Mouse (Mus musculus) CD8-positive naive resting alpha-beta T cell, adult 2 months (primary cell): Measurements from ENCODE around the gene Nmnat1.

Experiments
- DNase-seq, 2 experiments: peaks; one replicate each; pipeline ENCODE4 v3.0.0; 2022; ENCODE audit warnings: low read depth in 2 of 2, low spot score in 2 of 2

Nmnat1 gene

GRCm38 (mm10) chr4:149485053-149485824 is at the start of gene Nmnat1, which contains the start of gene Lzic:
Gene Nmnat1 (minus strand): TSS chr4:149485202.
Gene Lzic (plus strand): TSS chr4:149485229.
- DNase-seq = peak; percentile 83 to 84

GRCm38 (mm10) chr4:149529691-149530090 is 44.7 kb upstream of the Nmnat1 start:
- no peak for DNase-seq

- DNase-seq = no peak
Observed at GRCm38 (mm10) chr4:149527621-149528354, 42.8 kb upstream of the Nmnat1 start.

GRCm38 (mm10) chr4:149526330-149526729 is 41.3 kb upstream of the Nmnat1 start:
- DNase-seq = no peak

- no peak for DNase-seq
Observed at GRCm38 (mm10) chr4:149525811-149526210, 40.8 kb upstream of the Nmnat1 start.

- no peak for DNase-seq
Observed at GRCm38 (mm10) chr4:149525170-149525569, 40.2 kb upstream of the Nmnat1 start.

GRCm38 (mm10) chr4:149523961-149524360 is 39.0 kb upstream of the Nmnat1 start:
- DNase-seq = no peak

GRCm38 (mm10) chr4:149521258-149521657 is 36.3 kb upstream of the Nmnat1 start:
- DNase-seq = no peak

GRCm38 (mm10) chr4:149518351-149519220 is 33.6 kb upstream of the Nmnat1 start:
- no peak for DNase-seq

GRCm38 (mm10) chr4:149517868-149518340 is 32.9 kb upstream of the Nmnat1 start, which contains the start of gene Ctnnbip1:
Gene Ctnnbip1 (plus strand): TSS chr4:149518236.
- DNase-seq = peak; percentile 85 to 90

- DNase-seq = peak in 1 of 2 experiments; percentile 23
Observed at GRCm38 (mm10) chr4:149515706-149516105, 30.7 kb upstream of the Nmnat1 start.

GRCm38 (mm10) chr4:149512072-149512471 is 27.1 kb upstream of the Nmnat1 start:
- no peak for DNase-seq

- DNase-seq = no peak
Observed at GRCm38 (mm10) chr4:149511221-149511646, 26.2 kb upstream of the Nmnat1 start.

GRCm38 (mm10) chr4:149506904-149507303 is 21.9 kb upstream of the Nmnat1 start:
- no peak for DNase-seq

- no peak for DNase-seq
Observed at GRCm38 (mm10) chr4:149505261-149505967, 20.4 kb upstream of the Nmnat1 start.

GRCm38 (mm10) chr4:149504858-149505257 is 19.9 kb upstream of the Nmnat1 start:
- DNase-seq = no peak

GRCm38 (mm10) chr4:149504363-149504762 is 19.4 kb upstream of the Nmnat1 start:
- no peak for DNase-seq

- no peak for DNase-seq
Observed at GRCm38 (mm10) chr4:149499790-149500189, 14.8 kb upstream of the Nmnat1 start.

- no peak for DNase-seq
Observed at GRCm38 (mm10) chr4:149498901-149499300, 13.9 kb upstream of the Nmnat1 start.

- DNase-seq = no peak
Observed at GRCm38 (mm10) chr4:149496612-149497011, 11.6 kb upstream of the Nmnat1 start.
